Mouse (Mus musculus): Measurements from ENCODE around the gene Astn2. TPM values are rescaled to one million over a fixed set of nuclear protein-coding genes. Genes with fewer than 3 reads are reported as not detected.

Astn2 gene
- polyA plus RNA-seq, 1 experiment from 2014 or later, result 0.74 TPM

- Histone ChIP-seq H3K9me3 (replicated peaks; ENCODE audit: control insufficient read depth, low read length) (no peaks in the 10 kb centered on the region), H3K27ac (replicated peaks; ENCODE audit: low read depth, low read length) (no peak overlapping the region), H3K27me3 (ENCODE audit: control insufficient read depth, insufficient read depth, low read length) (no peaks in the 10 kb centered on the region), H3K4me2 (ENCODE audit: low read depth, low read length) (no peak overlapping the region), H3K9ac (replicated peaks; ENCODE audit: low read length) (no peak overlapping the region), H3K36me3 (replicated peaks; ENCODE audit: control insufficient read depth, insufficient read depth, low read depth, low read length) (no peaks in the 10 kb centered on the region), H3K4me1 (ENCODE audit: control insufficient read depth, insufficient read depth, low read length) (no peaks in the 10 kb centered on the region), H3K4me3 (ENCODE audit: low read depth, low read length) (no peak overlapping the region)
- ATAC-seq (replicated peaks; ENCODE audit: insufficient number of reproducible peaks, low FRiP score, low TSS enrichment, low read depth) (no peak), DNase-seq (ENCODE audit: low spot score) (peak; percentile 54)
- WGBS, result 54% methylated on average over 4 of the region's 4 CpGs
Observed at GRCm38 (mm10) chr4:65982882-65983281, 421.5 kb downstream of the Astn2 start.

GRCm38 (mm10) chr4:65976251-65976650 is 428.2 kb downstream of the Astn2 start:
- no peak overlapping the region for H3K27ac ChIP-seq (replicated peaks; ENCODE audit: low read depth, low read length)
- H3K27me3 ChIP-seq (ENCODE audit: control insufficient read depth, insufficient read depth, low read length), result no peaks in the 10 kb centered on the region
- H3K9me3 ChIP-seq (replicated peaks; ENCODE audit: control insufficient read depth, low read length), result no peaks in the 10 kb centered on the region
- ATAC-seq (replicated peaks; ENCODE audit: insufficient number of reproducible peaks, low FRiP score, low TSS enrichment, low read depth), result no peak
- no peak overlapping the region for H3K9ac ChIP-seq (replicated peaks; ENCODE audit: low read length)
- H3K36me3 ChIP-seq (replicated peaks; ENCODE audit: control insufficient read depth, insufficient read depth, low read depth, low read length), result no peaks in the 10 kb centered on the region
- 71% methylated on average over 3 of the region's 3 CpGs for WGBS
- no peak for DNase-seq (ENCODE audit: low spot score)
- H3K4me2 ChIP-seq (ENCODE audit: low read depth, low read length), result no peak overlapping the region
- H3K4me3 ChIP-seq (ENCODE audit: low read depth, low read length), result no peak overlapping the region
- no peaks in the 10 kb centered on the region for H3K4me1 ChIP-seq (ENCODE audit: control insufficient read depth, insufficient read depth, low read length)

- Histone ChIP-seq H3K9me3 (replicated peaks; ENCODE audit: control insufficient read depth, low read length) (no peaks in the 10 kb centered on the region), H3K36me3 (replicated peaks; ENCODE audit: control insufficient read depth, insufficient read depth, low read depth, low read length) (no peaks in the 10 kb centered on the region), H3K27ac (replicated peaks; ENCODE audit: low read depth, low read length) (no peak overlapping the region), H3K4me1 (ENCODE audit: control insufficient read depth, insufficient read depth, low read length) (no peaks in the 10 kb centered on the region), H3K4me2 (ENCODE audit: low read depth, low read length) (no peak overlapping the region), H3K9ac (replicated peaks; ENCODE audit: low read length) (no peak overlapping the region), H3K27me3 (ENCODE audit: control insufficient read depth, insufficient read depth, low read length) (no peaks in the 10 kb centered on the region), H3K4me3 (ENCODE audit: low read depth, low read length) (no peak overlapping the region)
- 61% methylated on average over 1 of the region's 1 CpGs for WGBS
- ATAC-seq (replicated peaks; ENCODE audit: insufficient number of reproducible peaks, low FRiP score, low TSS enrichment, low read depth), result no peak
- DNase-seq (ENCODE audit: low spot score), result peak; percentile 9
Observed at GRCm38 (mm10) chr4:65972395-65972794, 432.0 kb downstream of the Astn2 start.

GRCm38 (mm10) chr4:65969318-65969717 is 435.1 kb downstream of the Astn2 start:
- ATAC-seq (replicated peaks; ENCODE audit: insufficient number of reproducible peaks, low FRiP score, low TSS enrichment, low read depth), result no peak
- H3K4me2 ChIP-seq (ENCODE audit: low read depth, low read length), result no peak overlapping the region
- H3K9ac ChIP-seq (replicated peaks; ENCODE audit: low read length), result no peak overlapping the region
- H3K36me3 ChIP-seq (replicated peaks; ENCODE audit: control insufficient read depth, insufficient read depth, low read depth, low read length), result no peaks in the 10 kb centered on the region
- H3K9me3 ChIP-seq (replicated peaks; ENCODE audit: control insufficient read depth, low read length), result no peaks in the 10 kb centered on the region
- H3K27ac ChIP-seq (replicated peaks; ENCODE audit: low read depth, low read length), result no peak overlapping the region
- no peak overlapping the region for H3K4me3 ChIP-seq (ENCODE audit: low read depth, low read length)
- no peak for DNase-seq (ENCODE audit: low spot score)
- 72% methylated on average over 2 of the region's 2 CpGs for WGBS
- H3K4me1 ChIP-seq (ENCODE audit: control insufficient read depth, insufficient read depth, low read length), result no peaks in the 10 kb centered on the region
- no peaks in the 10 kb centered on the region for H3K27me3 ChIP-seq (ENCODE audit: control insufficient read depth, insufficient read depth, low read length)

GRCm38 (mm10) chr4:65964604-65965003 is 439.8 kb downstream of the Astn2 start:
- H3K27ac ChIP-seq (replicated peaks; ENCODE audit: low read depth, low read length), result no peak overlapping the region
- DNase-seq (ENCODE audit: low spot score), result no peak
- H3K9ac ChIP-seq (replicated peaks; ENCODE audit: low read length), result no peak overlapping the region
- H3K4me1 ChIP-seq (ENCODE audit: control insufficient read depth, insufficient read depth, low read length), result no peaks in the 10 kb centered on the region
- H3K9me3 ChIP-seq (replicated peaks; ENCODE audit: control insufficient read depth, low read length), result no peaks in the 10 kb centered on the region
- H3K4me3 ChIP-seq (ENCODE audit: low read depth, low read length), result no peak overlapping the region
- no peaks in the 10 kb centered on the region for H3K36me3 ChIP-seq (replicated peaks; ENCODE audit: control insufficient read depth, insufficient read depth, low read depth, low read length)
- no peak for ATAC-seq (replicated peaks; ENCODE audit: insufficient number of reproducible peaks, low FRiP score, low TSS enrichment, low read depth)
- no peak overlapping the region for H3K4me2 ChIP-seq (ENCODE audit: low read depth, low read length)
- 73% methylated on average over 3 of the region's 3 CpGs for WGBS
- H3K27me3 ChIP-seq (ENCODE audit: control insufficient read depth, insufficient read depth, low read length), result no peaks in the 10 kb centered on the region

GRCm38 (mm10) chr4:65959188-65959759 is 445.1 kb downstream of the Astn2 start:
- WGBS, result 74% methylated on average over 5 of the region's 5 CpGs
- H3K27ac ChIP-seq (replicated peaks; ENCODE audit: low read depth, low read length), result no peak overlapping the region
- no peak for DNase-seq (ENCODE audit: low spot score)
- no peaks in the 10 kb centered on the region for H3K36me3 ChIP-seq (replicated peaks; ENCODE audit: control insufficient read depth, insufficient read depth, low read depth, low read length)
- no peaks in the 10 kb centered on the region for H3K27me3 ChIP-seq (ENCODE audit: control insufficient read depth, insufficient read depth, low read length)
- H3K9ac ChIP-seq (replicated peaks; ENCODE audit: low read length), result no peak overlapping the region
- H3K4me1 ChIP-seq (ENCODE audit: control insufficient read depth, insufficient read depth, low read length), result no peaks in the 10 kb centered on the region
- no peak for ATAC-seq (replicated peaks; ENCODE audit: insufficient number of reproducible peaks, low FRiP score, low TSS enrichment, low read depth)
- H3K4me2 ChIP-seq (ENCODE audit: low read depth, low read length), result no peak overlapping the region
- no peak overlapping the region for H3K4me3 ChIP-seq (ENCODE audit: low read depth, low read length)
- no peaks in the 10 kb centered on the region for H3K9me3 ChIP-seq (replicated peaks; ENCODE audit: control insufficient read depth, low read length)

GRCm38 (mm10) chr4:65958369-65959187 is 445.8 kb downstream of the Astn2 start:
- Histone ChIP-seq H3K4me1 (ENCODE audit: control insufficient read depth, insufficient read depth, low read length) (no peaks in the 10 kb centered on the region), H3K9ac (replicated peaks; ENCODE audit: low read length) (no peak overlapping the region), H3K36me3 (replicated peaks; ENCODE audit: control insufficient read depth, insufficient read depth, low read depth, low read length) (no peaks in the 10 kb centered on the region), H3K4me2 (ENCODE audit: low read depth, low read length) (no peak overlapping the region), H3K4me3 (ENCODE audit: low read depth, low read length) (no peak overlapping the region), H3K27me3 (ENCODE audit: control insufficient read depth, insufficient read depth, low read length) (no peaks in the 10 kb centered on the region), H3K9me3 (replicated peaks; ENCODE audit: control insufficient read depth, low read length) (no peaks in the 10 kb centered on the region), H3K27ac (replicated peaks; ENCODE audit: low read depth, low read length) (no peak overlapping the region)
- DNase-seq (ENCODE audit: low spot score) (no peak), ATAC-seq (replicated peaks; ENCODE audit: insufficient number of reproducible peaks, low FRiP score, low TSS enrichment, low read depth) (no peak)
- WGBS, result 87% methylated on average over 5 of the region's 5 CpGs

GRCm38 (mm10) chr4:65951918-65952317 is 452.5 kb downstream of the Astn2 start:
- H3K4me1 ChIP-seq (ENCODE audit: control insufficient read depth, insufficient read depth, low read length), result no peaks in the 10 kb centered on the region
- ATAC-seq (replicated peaks; ENCODE audit: insufficient number of reproducible peaks, low FRiP score, low TSS enrichment, low read depth) (no peak), DNase-seq (ENCODE audit: low spot score) (no peak)
- H3K27ac ChIP-seq (replicated peaks; ENCODE audit: low read depth, low read length), result no peak overlapping the region
- no peaks in the 10 kb centered on the region for H3K36me3 ChIP-seq (replicated peaks; ENCODE audit: control insufficient read depth, insufficient read depth, low read depth, low read length)
- whole genome bisulfite sequencing, result 87% methylated on average over 1 of the region's 1 CpGs
- no peak overlapping the region for H3K4me2 ChIP-seq (ENCODE audit: low read depth, low read length)
- no peaks in the 10 kb centered on the region for H3K9me3 ChIP-seq (replicated peaks; ENCODE audit: control insufficient read depth, low read length)
- H3K9ac ChIP-seq (replicated peaks; ENCODE audit: low read length), result no peak overlapping the region
- no peak overlapping the region for H3K4me3 ChIP-seq (ENCODE audit: low read depth, low read length)
- H3K27me3 ChIP-seq (ENCODE audit: control insufficient read depth, insufficient read depth, low read length), result no peaks in the 10 kb centered on the region
